Mouse (Mus musculus): ENCODE measurements at regions not wholly inside any gene's neighbourhood (a gene's known extent, or its start where the extent isn't known, plus 50 kb on each side); places are given as distances from the start of the nearest gene placed in this dataset.

GRCm38 (mm10) chr4:56027258-56027657 is 495.0 kb upstream of the Klf4 start:
- intact Hi-C loops (cut with DNase I), result no loop called here

GRCm38 (mm10) chr4:56024478-56024877 is 492.2 kb upstream of the Klf4 start:
- intact Hi-C loops (cut with DNase I), result no loop called here
- no peak for DNase-seq (ENCODE audit: low spot score in 2 of 2)

More at GRCm38 (mm10) chr4:56027258-56027657, 495.0 kb upstream of the Klf4 start:
- DNase-seq (ENCODE audit: low spot score in 2 of 2), result no peak

GRCm38 (mm10) chr4:56018212-56018611 is 485.9 kb upstream of the Klf4 start:
- no peak for DNase-seq (ENCODE audit: low spot score in 2 of 2)
- intact Hi-C loops (cut with DNase I), result no loop called here

- intact Hi-C loops (cut with DNase I), result no loop called here
- peak in 1 of 2 experiments; percentile 5 for DNase-seq (ENCODE audit: low spot score in 2 of 2)
Measured at GRCm38 (mm10) chr4:56015481-56015880, 483.2 kb upstream of the Klf4 start.

- no peak for DNase-seq (ENCODE audit: low spot score in 2 of 2)
- intact Hi-C loops (cut with DNase I), result no loop called here
Measured at GRCm38 (mm10) chr4:56008287-56008686, 476.0 kb upstream of the Klf4 start.

- intact Hi-C loops (cut with DNase I), result no loop called here
- no peak for DNase-seq (ENCODE audit: low spot score in 2 of 2)
Measured at GRCm38 (mm10) chr4:56004227-56004626, 472.0 kb upstream of the Klf4 start.

GRCm38 (mm10) chr4:56001312-56001731 is 469.1 kb upstream of the Klf4 start:
- intact Hi-C loops (cut with DNase I), result no loop called here

GRCm38 (mm10) chr4:55984026-55984425 is 451.8 kb upstream of the Klf4 start:
- DNase-seq (ENCODE audit: low spot score in 2 of 2), result no peak
- intact Hi-C loops (cut with DNase I), result no loop called here

More at GRCm38 (mm10) chr4:56001312-56001731, 469.1 kb upstream of the Klf4 start:
- peak; percentile 10 to 31 for DNase-seq (ENCODE audit: low spot score in 2 of 2)

GRCm38 (mm10) chr4:55978539-55978938 is 446.3 kb upstream of the Klf4 start:
- DNase-seq (ENCODE audit: low spot score in 2 of 2), result no peak
- intact Hi-C loops (cut with DNase I), result no loop called here

- DNase-seq (ENCODE audit: low spot score in 2 of 2), result no peak
- intact Hi-C loops (cut with DNase I), result no loop called here
Measured at GRCm38 (mm10) chr4:55976265-55976664, 444.0 kb upstream of the Klf4 start.

- DNase-seq (ENCODE audit: low spot score in 2 of 2), result no peak
- intact Hi-C loops (cut with DNase I), result no loop called here
Measured at GRCm38 (mm10) chr4:55973706-55974105, 441.4 kb upstream of the Klf4 start.

- intact Hi-C loops (cut with DNase I), result no loop called here
- peak; percentile 20 to 49 for DNase-seq (ENCODE audit: low spot score in 2 of 2)
Measured at GRCm38 (mm10) chr4:55972235-55972819, 440.1 kb upstream of the Klf4 start.

- no peak for DNase-seq (ENCODE audit: low spot score in 2 of 2)
- intact Hi-C loops (cut with DNase I), result no loop called here
Measured at GRCm38 (mm10) chr4:55960063-55960462, 427.8 kb upstream of the Klf4 start.

- DNase-seq (ENCODE audit: low spot score in 2 of 2), result no peak
- intact Hi-C loops (cut with DNase I), result no loop called here
Measured at GRCm38 (mm10) chr4:55953701-55954100, 421.4 kb upstream of the Klf4 start.

- no peak for DNase-seq (ENCODE audit: low spot score in 2 of 2)
- intact Hi-C loops (cut with DNase I), result no loop called here
Measured at GRCm38 (mm10) chr4:55952220-55952619, 420.0 kb upstream of the Klf4 start.

GRCm38 (mm10) chr4:55941423-55941822 is 409.2 kb upstream of the Klf4 start:
- peak in 1 of 2 experiments; percentile 9 for DNase-seq (ENCODE audit: low spot score in 2 of 2)
- intact Hi-C loops (cut with DNase I), result no loop called here

GRCm38 (mm10) chr4:55938383-55938782 is 406.1 kb upstream of the Klf4 start:
- intact Hi-C loops (cut with DNase I), result no loop called here
- DNase-seq (ENCODE audit: low spot score in 2 of 2), result peak in 1 of 2 experiments; percentile 17

GRCm38 (mm10) chr4:55937833-55938232 is 405.6 kb upstream of the Klf4 start:
- no peak for DNase-seq (ENCODE audit: low spot score in 2 of 2)
- intact Hi-C loops (cut with DNase I), result no loop called here

GRCm38 (mm10) chr4:55929141-55929782 is 397.0 kb upstream of the Klf4 start:
- DNase-seq (ENCODE audit: low spot score in 2 of 2), result peak; percentile 9 to 57
- intact Hi-C loops (cut with DNase I), result no loop called here

GRCm38 (mm10) chr4:55928670-55929069 is 396.4 kb upstream of the Klf4 start:
- intact Hi-C loops (cut with DNase I), result no loop called here
- peak; percentile 26 to 56 for DNase-seq (ENCODE audit: low spot score in 2 of 2)

GRCm38 (mm10) chr4:55928196-55928595 is 395.9 kb upstream of the Klf4 start:
- intact Hi-C loops (cut with DNase I), result no loop called here
- no peak for DNase-seq (ENCODE audit: low spot score in 2 of 2)

All from left cerebral cortex, postnatal 14 days (tissue).